Comparison of ENCODE assay signal across 13 mouse cellular contexts in genomic region chr12:32220387-32220786, GRCm38 (mm10). TPM values are rescaled to one million over a fixed set of nuclear protein-coding genes. Genes with fewer than 3 reads are reported as not detected.
DNase-seq lines count a peak whose midpoint lies in the region; ATAC-seq lines count a peak whose summit lies in the region.
"Had no signal": no experiment of that assay in that cellular context is flagged by ENCODE, and none has a peak within 500 bp of the region (broad histone marks: within the 10 kb centered on the region; RNA-seq: fewer than 3 reads in every experiment).

No protein-coding gene starts in this region.

- peak; percentile 13 to 28 for DNase-seq in cerebellum, postnatal 14 days
- no peak for DNase-seq in cerebellum, adult 11 months
- peak; percentile 66 for DNase-seq in heart, adult 11 months
- DNase-seq in heart, postnatal 10 days: no peak
- peak; percentile 7 for DNase-seq in NIH3T3 (ENCODE audit: low read depth)
- DNase-seq: B cell, adult 2 months; cerebellum, adult 8-10 months; forebrain, postnatal 0 days; kidney, adult 18-20 months; kidney, postnatal 25 days; right cerebral cortex, adult 18-20 months had no signal

- intact Hi-C loops in heart, postnatal 10 days (cut with DNase I): no loop called here

- ATAC-seq in megakaryocyte progenitor cell, adult 5-6 weeks (replicated peaks; ENCODE audit: poor library complexity): peak; percentile 57
- ATAC-seq: activated CD4-positive, CD25-positive, alpha-beta regulatory T cell, adult 4 months; forebrain, postnatal 0 days had no signal

RNA-seq across cellular contexts. Expression of gene Pik3cg, which starts 11.9 kb away (rescaled TPM):
- 1 to 10 TPM; 2.1 to 2.6 TPM for total RNA-seq in heart, postnatal 10 days (2021)
- 84.9 and 91.5 TPM in 2 replicates for total RNA-seq in megakaryocyte progenitor cell, adult 5-6 weeks (2015)
- total RNA-seq in megakaryocyte progenitor cell, adult 5-6 weeks (2017): 32.5 and 36.9 TPM in 2 replicates

Comparison
In these comparisons a context has a peak if more than half of its experiments do, and no peak if none do; other contexts are left out.
1. DNase-seq: peak in cerebellum, postnatal 14 days (2 of 2), heart, adult 11 months (single experiment) and NIH3T3 (single experiment); none in cerebellum, adult 11 months (single experiment) and heart, postnatal 10 days (0 of 2).
2. RNA of gene Pik3cg, which starts 11.9 kb away (total RNA-seq): 32.5 to 91.5 TPM in megakaryocyte progenitor cell, adult 5-6 weeks; 2.1 to 2.6 TPM in heart, postnatal 10 days; every median in the first group is over 4 times any median in the second.